Mouse (Mus musculus) left cerebral cortex, adult 2 months (tissue): ENCODE data around the gene Sema4b. TPM values are rescaled to one million over a fixed set of nuclear protein-coding genes. Genes with fewer than 3 reads are reported as not detected.
A peak's percentile ranks its signal among the peaks of the same experiment; 100 is the strongest.

Experiments
- DNase-seq, 2 experiments: peaks; one replicate each; pipeline ENCODE4 v3.0.0; 2021 to 2022; ENCODE audit warnings: low spot score in 2 of 2, mixed read lengths in 1 of 2; ENCODE audit errors: extremely low spot score in 1 of 2
- H3K27ac ChIP-seq: fragments of 200-600 bp; 2 replicates; pipeline ENCODE4 v1.8.1; 2022
- H3K4me3 ChIP-seq: fragments of 200-600 bp; 2 replicates; pipeline ENCODE4 v1.8.1; 2022
- CTCF ChIP-seq: fragments of 200-600 bp; IDR thresholded peaks from 2 replicates; pipeline ENCODE4 v1.8.1; 2022; ENCODE audit warnings: antibody characterized with exemption, mild to moderate bottlenecking, moderate library complexity
- intact Hi-C: fragments of 180-260 bp; cut with DNase I; formaldehyde crosslinking; loops from one replicate; pipeline ENCODE4 v1.15.1; 2025
- total RNA-seq, 2 experiments: library from RNA; stranded (reverse); gene quantifications; 2 replicates each; pipeline ENCODE4 v1.2.3; 2021

The Sema4b gene
- total RNA-seq, 2 experiments from 2014 or later, result 19.4 to 20.6 TPM

- intact Hi-C loops, result no loop called here
- no peak overlapping the region for H3K27ac ChIP-seq
- no peak overlapping the region for H3K4me3 ChIP-seq
- no peak for DNase-seq
- no peak for TF ChIP-seq CTCF
Measured at GRCm38 (mm10) chr7:80191455-80191854, 4.8 kb downstream of the Sema4b start.

GRCm38 (mm10) chr7:80192226-80193061, 5.8 kb downstream of the Sema4b start:
- intact Hi-C loops, result no loop called here
- no peak for TF ChIP-seq CTCF
- peak overlapping the region; percentile 48 for H3K27ac ChIP-seq
- no peak overlapping the region for H3K4me3 ChIP-seq
- DNase-seq, result peak; percentile 52 to 62

GRCm38 (mm10) chr7:80193941-80194739, 7.5 kb downstream of the Sema4b start:
- TF ChIP-seq CTCF, result no peak
- Histone ChIP-seq H3K27ac (no peak overlapping the region), H3K4me3 (no peak overlapping the region)
- intact Hi-C loops, result no loop called here
- no peak for DNase-seq

GRCm38 (mm10) chr7:80195146-80195545, 8.5 kb downstream of the Sema4b start:
- TF ChIP-seq CTCF, result no peak
- Histone ChIP-seq H3K27ac (no peak overlapping the region), H3K4me3 (no peak overlapping the region)
- intact Hi-C loops, result loop anchor here (5.0 kb wide), 1 partner anchor 53 kb away; no protein-coding TSS in a partner anchor
- DNase-seq, result no peak

- intact Hi-C loops, result loop anchor here (5.0 kb wide), 1 partner anchor 53 kb away; no protein-coding TSS in a partner anchor
- Histone ChIP-seq H3K4me3 (no peak overlapping the region), H3K27ac (no peak overlapping the region)
- TF ChIP-seq CTCF, result no peak
- DNase-seq, result no peak
Measured at GRCm38 (mm10) chr7:80195576-80196263, 9.1 kb downstream of the Sema4b start.

GRCm38 (mm10) chr7:80197371-80197770, 10.7 kb downstream of the Sema4b start:
- intact Hi-C loops, result loop anchor here (5.0 kb wide), 1 partner anchor 55 kb away; no protein-coding TSS in a partner anchor

GRCm38 (mm10) chr7:80197941-80198778, 11.5 kb downstream of the Sema4b start:
- Histone ChIP-seq H3K27ac (peak overlapping the region; percentile 90), H3K4me3 (peak overlapping the region; percentile 89)
- peak; percentile 75 to 79 for DNase-seq
- no peak for TF ChIP-seq CTCF
- intact Hi-C loops, result loop anchor here (5.0 kb wide), 1 partner anchor 56 kb away; no protein-coding TSS in a partner anchor

More at GRCm38 (mm10) chr7:80197371-80197770, 10.7 kb downstream of the Sema4b start:
- H3K4me3 ChIP-seq, result peak overlapping the region; percentile 89; the same call in 1 of the 2 replicates
- no peak; the same call in 1 of the 2 replicates for TF ChIP-seq CTCF
- H3K27ac ChIP-seq, result peak overlapping the region; percentile 90
- DNase-seq, result no peak

GRCm38 (mm10) chr7:80198863-80199262, 12.2 kb downstream of the Sema4b start:
- Histone ChIP-seq H3K27ac (peak overlapping the region; percentile 90), H3K4me3 (peak overlapping the region; percentile 89)
- TF ChIP-seq CTCF, result no peak
- no peak for DNase-seq
- intact Hi-C loops, result loop anchor here (5.0 kb wide), 1 partner anchor 57 kb away; no protein-coding TSS in a partner anchor

GRCm38 (mm10) chr7:80199286-80199685, 12.6 kb downstream of the Sema4b start:
- H3K27ac ChIP-seq, result peak overlapping the region; percentile 90
- TF ChIP-seq CTCF, result no peak
- peak overlapping the region; percentile 89 for H3K4me3 ChIP-seq
- intact Hi-C loops, result loop anchor here (5.0 kb wide), 1 partner anchor 57 kb away; no protein-coding TSS in a partner anchor
- no peak for DNase-seq

- intact Hi-C loops, result loop anchor here (5.0 kb wide), 1 partner anchor 58 kb away; no protein-coding TSS in a partner anchor
- DNase-seq, result no peak
- Histone ChIP-seq H3K27ac (0 out of 2 replicates have a peak overlapping the region, but pooled peaks have one; percentile 15), H3K4me3 (peak overlapping the region; percentile 89)
- no peak for TF ChIP-seq CTCF
Measured at GRCm38 (mm10) chr7:80199851-80200587, 13.4 kb downstream of the Sema4b start.
